Mouse (Mus musculus) bone marrow, adult 2 months (tissue): Measurements from ENCODE around the gene Ier2.

ENCODE experiments used
- CTCF ChIP-seq: fragments of 200-500 bp; IDR thresholded peaks from 2 replicates; pipeline ENCODE4 v1.5.1; 2011; ENCODE audit warnings: low read length, control low read depth; ENCODE audit not compliant: control insufficient read depth, insufficient read depth
- POLR2A ChIP-seq: fragments of 200-500 bp; IDR thresholded peaks from 2 replicates; pipeline ENCODE4 v1.6.1; 2011; ENCODE audit warnings: low read depth, mild to moderate bottlenecking, control low read depth, low read length, borderline replicate concordance; ENCODE audit not compliant: control insufficient read depth

- TF ChIP-seq POLR2A, result no peak
- no peak for TF ChIP-seq CTCF
Measured at GRCm38 (mm10) chr8:84681476-84681875, 18.8 kb upstream of the Ier2 start.
